Mouse (Mus musculus) G1E (cell line): Measurements from ENCODE around the gene Psma6. TPM values are rescaled to one million over a fixed set of nuclear protein-coding genes. Genes with fewer than 3 reads are reported as not detected.

ENCODE experiments used
- ATAC-seq: 2 replicates; pipeline ENCODE4 v1.8.0; 2016; ENCODE audit warnings: mild to moderate bottlenecking; ENCODE audit not compliant: insufficient number of reproducible peaks, poor library complexity, low FRiP score, severe bottlenecking; ENCODE audit errors: extremely low read depth
- DNase-seq: peaks from one replicate; pipeline ENCODE4 v3.0.0; 2012; ENCODE audit warnings: low spot score
- H3K27me3 ChIP-seq: 2 replicates; pipeline ENCODE4 v1.6.1; 2012; ENCODE audit warnings: mild to moderate bottlenecking, low read length, inconsistent platforms; ENCODE audit not compliant: insufficient read depth
- H3K36me3 ChIP-seq: replicated peaks from 2 replicates; pipeline ENCODE3; 2012; ENCODE audit warnings: mild to moderate bottlenecking, inconsistent platforms
- H3K4me1 ChIP-seq: 2 replicates; pipeline ENCODE4 v1.6.1; 2012; ENCODE audit warnings: low read depth, low read length, inconsistent platforms, mixed read lengths; ENCODE audit not compliant: insufficient read depth
- H3K4me3 ChIP-seq: 2 replicates; pipeline ENCODE4 v1.5.1; 2012; ENCODE audit warnings: low read depth, mild to moderate bottlenecking, inconsistent platforms, low read length, moderate library complexity, mixed read lengths
- H3K9me3 ChIP-seq: replicated peaks from 2 replicates; pipeline ENCODE4 v1.6.1; 2012; ENCODE audit warnings: inconsistent platforms
- CTCF ChIP-seq: IDR thresholded peaks from 2 replicates; pipeline ENCODE4 v1.5.1; 2012; ENCODE audit warnings: low read depth, low read length, inconsistent platforms, mixed read lengths
- GATA1 ChIP-seq: IDR thresholded peaks from 2 replicates; pipeline ENCODE4 v1.6.1; 2012; ENCODE audit warnings: borderline replicate concordance, low read length, inconsistent platforms, mixed read lengths
- GATA2 ChIP-seq: IDR thresholded peaks from 2 replicates; pipeline ENCODE4 v1.6.1; 2012; ENCODE audit warnings: low read depth, low read length, inconsistent platforms, borderline replicate concordance
- POLR2AphosphoS5 ChIP-seq: IDR thresholded peaks from 2 replicates; pipeline ENCODE4 v1.6.1; 2012; ENCODE audit warnings: low read depth, low read length, inconsistent platforms; ENCODE audit not compliant: insufficient replicate concordance
- TAL1 ChIP-seq: conservative IDR thresholded peaks from 2 replicates; pipeline ENCODE4 v1.6.1; 2012; ENCODE audit warnings: low read depth, low read length, inconsistent platforms, mixed read lengths
- polyA plus RNA-seq: library from polyadenylated mRNA; stranded (reverse); fragments of >175 nt; gene quantifications from 2 replicates; pipeline ENCODE4 v1.2.3, GENCODE M21; 2012
- total RNA-seq, 2 experiments: library from RNA; stranded (forward) in 1 of 2; stranded (reverse) in 1 of 2; fragments of 200-1000 nt in 1 of 2; fragments of >200 nt in 1 of 2; fragmentation: Nextera tagmentation in 1 of 2; gene quantifications; 2 replicates each; pipeline ENCODE4 v1.2.3; 2014 to 2017

Psma6 gene
- total and polyA plus RNA-seq, 3 experiments = 37.1 to 536 (median 191) TPM

- H3K4me1 ChIP-seq = peaks cover 30% of the 10 kb centered on the region
- no peak for DNase-seq
- H3K27me3 ChIP-seq = peaks cover 62% of the 10 kb centered on the region
- no peaks in the 10 kb centered on the region for H3K36me3 ChIP-seq
- TF ChIP-seq CTCF (no peak), GATA2 (no peak), POLR2AphosphoS5 (no peak), TAL1 (no peak), GATA1 (no peak)
- no peak for ATAC-seq
- no peak overlapping the region for H3K4me3 ChIP-seq
- 0 out of 2 replicates have a peak, but pooled peaks cover 5% of the 10 kb centered on the region for H3K9me3 ChIP-seq
These were observed 51.1 kb downstream of the Psma6 start for GRCm38 (mm10) chr12:55435080-55435479.

DNA sequence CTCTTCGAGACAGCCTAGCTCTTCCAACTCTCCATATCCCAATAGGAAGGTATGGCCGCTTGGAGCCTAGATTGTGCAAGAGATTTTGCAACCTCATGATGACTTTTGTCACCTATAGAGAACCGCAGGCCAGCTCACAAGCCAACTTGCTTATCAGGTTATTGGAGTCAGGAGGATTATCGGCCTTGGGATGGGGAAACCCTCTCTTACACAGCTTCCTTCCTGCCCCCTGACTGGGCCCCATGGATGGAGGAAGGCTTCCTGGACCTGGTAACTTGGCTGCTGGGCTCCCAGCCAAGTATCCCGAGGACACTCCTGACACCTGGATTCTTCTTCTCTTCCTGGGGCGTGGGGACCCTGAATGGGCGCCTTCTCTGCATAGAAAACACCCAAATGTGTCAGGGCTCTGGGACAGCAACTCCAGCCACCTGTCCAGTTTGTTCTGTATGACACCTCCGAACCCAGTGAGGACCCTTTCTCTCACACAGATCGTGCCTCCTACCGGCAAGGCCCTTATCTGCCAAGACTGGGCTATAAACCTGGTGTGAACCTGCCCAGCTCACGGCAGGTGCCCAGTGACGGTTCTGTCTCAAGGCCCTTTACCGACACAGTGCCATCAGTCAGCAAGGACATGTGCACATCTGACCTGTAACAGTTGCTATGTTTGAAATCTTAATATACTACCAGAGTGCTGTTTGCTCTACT lies 53.3 kb downstream of the Psma6 start:
- ATAC-seq (no peak), DNase-seq (no peak)
- Histone ChIP-seq H3K9me3 (0 out of 2 replicates have a peak, but pooled peaks cover 5% of the 10 kb centered on the region), H3K4me1 (peaks cover 25% of the 10 kb centered on the region), H3K27me3 (peaks cover 54% of the 10 kb centered on the region), H3K36me3 (no peaks in the 10 kb centered on the region), H3K4me3 (no peak overlapping the region)
- no peak for TF ChIP-seq GATA2
- TF ChIP-seq GATA1 = no peak
- TF ChIP-seq TAL1 = no peak
- TF ChIP-seq POLR2AphosphoS5 = no peak
- TF ChIP-seq CTCF = no peak

GRCm38 (mm10) chr12:55438058-55438457 lies 54.0 kb downstream of the Psma6 start:
- DNase-seq = no peak
- Histone ChIP-seq H3K4me1 (peaks cover 28% of the 10 kb centered on the region), H3K9me3 (0 out of 2 replicates have a peak, but pooled peaks cover 3% of the 10 kb centered on the region), H3K36me3 (no peaks in the 10 kb centered on the region), H3K27me3 (peaks cover 50% of the 10 kb centered on the region), H3K4me3 (no peak overlapping the region)
- ATAC-seq = no peak
- TF ChIP-seq GATA1 = no peak
- TF ChIP-seq GATA2 = no peak
- TF ChIP-seq POLR2AphosphoS5 = no peak
- no peak for TF ChIP-seq CTCF
- TF ChIP-seq TAL1 = no peak

- Histone ChIP-seq H3K4me1 (peaks cover 31% of the 10 kb centered on the region), H3K36me3 (no peaks in the 10 kb centered on the region), H3K9me3 (no peaks in the 10 kb centered on the region), H3K4me3 (no peak overlapping the region), H3K27me3 (peaks cover 48% of the 10 kb centered on the region)
- TF ChIP-seq TAL1 (no peak), CTCF (no peak), GATA1 (no peak), GATA2 (no peak), POLR2AphosphoS5 (no peak)
- DNase-seq (no peak), ATAC-seq (no peak)
These were observed 54.7 kb downstream of the Psma6 start for GRCm38 (mm10) chr12:55438611-55439137.

- Histone ChIP-seq H3K4me3 (no peak overlapping the region), H3K9me3 (no peaks in the 10 kb centered on the region), H3K36me3 (no peaks in the 10 kb centered on the region), H3K27me3 (peaks cover 39% of the 10 kb centered on the region), H3K4me1 (peaks cover 36% of the 10 kb centered on the region)
- TF ChIP-seq TAL1 = no peak
- TF ChIP-seq GATA1 = no peak
- TF ChIP-seq GATA2 = no peak
- ATAC-seq = no peak
- no peak for DNase-seq
These were observed 56.4 kb downstream of the Psma6 start for GRCm38 (mm10) chr12:55440416-55440815.

GRCm38 (mm10) chr12:55442245-55442644 lies 58.2 kb downstream of the Psma6 start:
- DNase-seq (no peak), ATAC-seq (no peak)
- no peak for TF ChIP-seq TAL1
- TF ChIP-seq POLR2AphosphoS5 = no peak
- TF ChIP-seq GATA1 = no peak
- TF ChIP-seq CTCF = no peak
- no peak for TF ChIP-seq GATA2
- Histone ChIP-seq H3K4me3 (no peak overlapping the region), H3K27me3 (peaks cover 38% of the 10 kb centered on the region), H3K4me1 (peaks cover 45% of the 10 kb centered on the region), H3K9me3 (no peaks in the 10 kb centered on the region), H3K36me3 (no peaks in the 10 kb centered on the region)
